Mouse (Mus musculus) heart, embryonic 13.5 days (tissue): ENCODE measurements around the gene Slc45a1. TPM values are rescaled to one million over a fixed set of nuclear protein-coding genes. Genes with fewer than 3 reads are reported as not detected.

Experiments used
- ATAC-seq: fragments of 200-750 bp; cut with Nextera tagmentation; 2 replicates; pipeline ENCODE4 v1.8.0; 2017; ENCODE audit warnings: moderate TSS enrichment; ENCODE audit not compliant: insufficient number of reproducible peaks, low FRiP score, low TSS enrichment; ENCODE audit errors: extremely low read depth
- H3K27ac ChIP-seq: fragments of 300-500 bp; sonication (generic); replicated peaks from 2 replicates; pipeline ENCODE4 v1.5.1; 2015; ENCODE audit warnings: moderate library complexity, mild to moderate bottlenecking, inconsistent platforms
- H3K27me3 ChIP-seq: fragments of 300-500 bp; sonication (generic); replicated peaks from 2 replicates; pipeline ENCODE4 v1.6.1; 2015; ENCODE audit warnings: mild to moderate bottlenecking, inconsistent platforms
- H3K36me3 ChIP-seq: fragments of 300-500 bp; sonication (generic); 2 replicates; pipeline ENCODE4 v1.6.1; 2015; ENCODE audit warnings: mild to moderate bottlenecking, inconsistent platforms
- H3K4me1 ChIP-seq: fragments of 300-500 bp; sonication (generic); 2 replicates; pipeline ENCODE4 v1.6.1; 2015; ENCODE audit warnings: inconsistent platforms
- H3K4me2 ChIP-seq: fragments of 300-500 bp; sonication (generic); 2 replicates; pipeline ENCODE4 v1.6.1; 2015; ENCODE audit warnings: inconsistent platforms, mild to moderate bottlenecking, moderate library complexity
- H3K4me3 ChIP-seq: fragments of 300-500 bp; sonication (generic); 2 replicates; pipeline ENCODE4 v1.5.1; 2015; ENCODE audit warnings: moderate library complexity, mild to moderate bottlenecking, inconsistent platforms
- H3K9ac ChIP-seq: fragments of 300-500 bp; sonication (generic); 2 replicates; pipeline ENCODE4 v1.6.1; 2015; ENCODE audit warnings: inconsistent platforms, mild to moderate bottlenecking, moderate library complexity
- H3K9me3 ChIP-seq: fragments of 300-500 bp; sonication (generic); 2 replicates; pipeline ENCODE4 v1.6.1; 2016; ENCODE audit warnings: inconsistent platforms
- WGBS: fragments of 180-500 bp; shearing (Covaris S2); methylation state at CpG from one replicate; pipeline ENCODE4 v1.1.7; 2015; ENCODE audit warnings: mixed read lengths; 5-methylcytosine and 5-hydroxymethylcytosine counted together
- polyA plus RNA-seq: library from polyadenylated mRNA; unstranded; fragments of >200 nt; fragmentation: Nextera tagmentation; extraction: Ambion mirVana; gene quantifications from 2 replicates; pipeline ENCODE4 v1.2.1, GENCODE M21; 2015

Gene Slc45a1
- polyA plus RNA-seq, 1 experiment from 2014 or later, result 0.08 TPM

DNA sequence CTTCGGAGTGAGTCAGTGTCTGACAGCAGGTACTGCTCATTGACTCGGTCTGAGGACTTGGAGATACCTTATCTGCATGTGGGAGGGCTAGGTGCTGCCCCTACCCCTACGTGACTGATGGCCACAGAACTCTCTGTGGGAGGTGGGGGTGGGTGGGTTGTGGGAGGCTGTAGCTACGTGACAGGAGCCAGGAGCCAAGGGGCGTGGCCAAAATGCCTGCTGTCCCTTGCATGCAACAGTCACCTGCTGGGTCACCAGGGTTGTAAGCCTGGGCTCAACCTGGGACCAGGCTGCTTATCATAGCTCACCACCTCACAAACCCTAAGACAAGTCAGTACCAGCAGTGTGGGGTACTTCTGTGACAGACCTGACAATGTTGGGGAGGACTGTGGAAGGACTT lies 28.4 kb upstream of the Slc45a1 start:
- Histone ChIP-seq H3K4me3 (no peak overlapping the region), H3K36me3 (no peaks in the 10 kb centered on the region), H3K4me2 (no peak overlapping the region), H3K27ac (no peak overlapping the region), H3K4me1 (peaks cover 5% of the 10 kb centered on the region), H3K9me3 (no peaks in the 10 kb centered on the region), H3K27me3 (no peaks in the 10 kb centered on the region), H3K9ac (no peak overlapping the region)
- no peak for ATAC-seq
- 37% methylated on average over 5 of the region's 5 CpGs for WGBS

DNA sequence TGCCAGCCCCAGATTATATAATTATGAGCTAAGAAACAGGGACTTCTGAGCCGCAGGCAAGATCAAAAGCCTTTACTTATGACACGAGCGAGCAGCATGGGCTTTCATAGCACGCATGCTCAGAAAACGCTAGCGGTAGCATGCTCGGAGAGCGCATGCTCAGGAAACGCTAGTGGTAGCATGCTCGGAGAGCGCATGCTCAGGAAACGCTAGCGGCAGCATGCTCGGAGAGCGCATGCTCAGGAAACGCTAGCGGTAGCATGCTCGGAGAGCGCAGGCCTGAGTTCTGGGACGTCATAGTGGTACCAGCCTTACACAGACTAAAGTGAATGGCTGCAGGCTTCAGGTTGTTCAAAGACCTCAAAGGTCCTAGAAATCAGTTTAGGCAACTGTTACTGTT lies 26.8 kb upstream of the Slc45a1 start:
- no peaks in the 10 kb centered on the region for H3K9me3 ChIP-seq
- no peak overlapping the region for H3K9ac ChIP-seq
- WGBS, result 91% methylated on average over 20 of the region's 20 CpGs
- no peak overlapping the region for H3K4me3 ChIP-seq
- no peaks in the 10 kb centered on the region for H3K36me3 ChIP-seq
- no peak for ATAC-seq
- H3K4me2 ChIP-seq, result no peak overlapping the region
- H3K27me3 ChIP-seq, result no peaks in the 10 kb centered on the region
- H3K4me1 ChIP-seq, result no peaks in the 10 kb centered on the region
- H3K27ac ChIP-seq, result no peak overlapping the region

DNA sequence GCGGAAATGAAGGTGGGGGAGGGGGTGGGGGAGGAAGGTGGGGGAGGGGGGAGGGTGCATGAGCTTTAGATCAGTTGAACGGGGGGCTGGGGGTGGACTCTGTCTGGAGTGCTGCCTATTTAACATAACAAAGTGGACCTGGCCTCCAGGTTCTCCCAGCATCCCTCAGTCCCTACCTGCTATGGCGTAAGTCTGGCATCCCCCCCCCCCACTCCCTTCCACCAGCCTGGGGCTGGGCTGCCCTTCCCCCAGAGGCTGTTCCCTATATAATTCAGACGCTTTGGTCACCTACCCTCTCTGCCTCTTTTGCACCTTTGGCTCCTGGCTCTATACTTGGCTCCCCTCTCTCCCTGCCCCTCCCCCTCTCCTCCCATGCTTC lies 25.9 kb upstream of the Slc45a1 start:
- H3K27me3 ChIP-seq, result no peaks in the 10 kb centered on the region
- no peak for ATAC-seq
- no peak overlapping the region for H3K9ac ChIP-seq
- no peak overlapping the region for H3K4me2 ChIP-seq
- H3K4me3 ChIP-seq, result no peak overlapping the region
- WGBS, result 29% methylated on average over 4 of the region's 4 CpGs
- H3K9me3 ChIP-seq, result no peaks in the 10 kb centered on the region
- no peak overlapping the region for H3K27ac ChIP-seq
- no peaks in the 10 kb centered on the region for H3K4me1 ChIP-seq
- no peaks in the 10 kb centered on the region for H3K36me3 ChIP-seq

DNA sequence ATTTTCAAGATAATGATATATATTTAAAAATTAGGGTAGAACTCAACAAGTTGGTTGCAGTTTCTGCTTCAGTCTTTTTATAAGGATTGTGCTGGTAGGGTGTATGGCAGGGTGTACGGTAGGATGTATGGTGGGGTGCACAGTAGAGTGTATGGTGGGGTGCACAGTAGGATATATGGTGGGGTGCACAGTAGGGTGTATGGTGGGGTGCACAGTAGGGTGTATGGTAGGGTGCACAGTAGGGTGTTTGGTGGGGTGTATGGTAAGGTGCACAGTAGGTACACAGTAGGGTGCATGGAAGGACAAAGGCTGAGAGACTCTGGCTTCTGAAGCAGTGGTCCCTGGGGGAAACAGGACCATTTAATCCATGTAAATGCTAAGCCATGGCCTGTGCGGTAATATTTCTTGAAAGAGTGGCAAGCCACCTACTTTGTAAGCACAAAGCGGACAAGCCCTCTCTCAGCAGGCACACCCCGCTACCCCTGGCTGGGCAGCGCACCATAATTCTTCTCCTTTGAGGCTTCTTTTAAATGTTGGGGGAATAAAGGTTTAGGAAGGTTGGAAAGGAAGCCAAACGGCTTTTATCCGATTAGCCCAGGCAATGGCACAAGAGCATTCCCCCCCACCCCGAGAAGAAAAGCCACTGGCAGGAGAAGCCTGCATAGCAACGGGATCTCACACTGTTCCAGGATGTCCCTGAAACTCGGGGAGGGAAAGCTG lies 25.3 kb upstream of the Slc45a1 start:
- Histone ChIP-seq H3K27ac (no peak overlapping the region), H3K36me3 (no peaks in the 10 kb centered on the region), H3K4me1 (no peaks in the 10 kb centered on the region), H3K9me3 (no peaks in the 10 kb centered on the region), H3K4me3 (no peak overlapping the region), H3K9ac (no peak overlapping the region), H3K27me3 (no peaks in the 10 kb centered on the region), H3K4me2 (no peak overlapping the region)
- ATAC-seq, result no peak
- 37% methylated on average over 10 of the region's 10 CpGs for WGBS

DNA sequence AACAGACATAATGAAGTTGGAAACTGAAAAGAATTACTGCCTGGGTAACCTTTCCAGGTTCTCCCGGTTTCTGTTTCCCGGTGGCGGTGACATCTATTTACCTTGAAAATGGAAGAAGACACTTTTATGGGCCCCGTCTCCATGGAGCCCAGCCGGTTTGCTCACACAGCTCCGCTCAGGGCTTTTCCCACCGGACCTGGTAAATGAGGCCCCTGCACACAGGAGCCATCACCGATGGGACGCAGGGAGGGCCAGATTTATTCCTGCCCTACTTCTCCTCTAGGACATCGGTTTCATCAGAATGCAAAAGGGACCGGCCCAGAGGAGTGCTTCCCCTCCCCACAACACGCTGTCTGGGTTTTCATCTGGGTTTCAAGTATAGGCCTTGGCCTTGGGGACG lies 24.1 kb upstream of the Slc45a1 start:
- no peak overlapping the region for H3K4me2 ChIP-seq
- H3K4me3 ChIP-seq, result no peak overlapping the region
- H3K4me1 ChIP-seq, result no peaks in the 10 kb centered on the region
- no peak overlapping the region for H3K27ac ChIP-seq
- no peaks in the 10 kb centered on the region for H3K27me3 ChIP-seq
- H3K36me3 ChIP-seq, result no peaks in the 10 kb centered on the region
- no peaks in the 10 kb centered on the region for H3K9me3 ChIP-seq
- 89% methylated on average over 13 of the region's 13 CpGs for WGBS
- no peak for ATAC-seq
- no peak overlapping the region for H3K9ac ChIP-seq

DNA sequence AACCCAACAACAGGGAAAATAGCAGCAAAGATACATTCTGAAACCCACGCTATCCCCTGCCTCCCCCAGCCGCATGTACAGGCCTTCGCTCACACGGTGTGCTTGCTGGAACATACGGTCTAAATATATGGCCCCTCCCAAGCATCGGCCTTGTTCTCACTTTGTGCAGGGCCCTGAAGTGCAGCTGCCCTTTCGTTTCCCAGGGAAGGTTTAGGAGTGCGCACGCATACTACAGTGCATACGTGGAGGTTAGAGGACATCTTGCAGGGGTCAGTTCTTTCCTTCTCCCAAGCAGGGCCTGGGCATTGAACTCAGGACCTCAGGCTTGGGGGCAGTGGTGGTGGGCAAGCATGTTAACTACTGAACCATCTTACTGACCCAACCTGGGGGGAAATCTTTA lies 23.3 kb upstream of the Slc45a1 start:
- Histone ChIP-seq H3K4me3 (no peak overlapping the region), H3K4me2 (no peak overlapping the region), H3K9me3 (no peaks in the 10 kb centered on the region), H3K27ac (no peak overlapping the region), H3K36me3 (no peaks in the 10 kb centered on the region), H3K27me3 (no peaks in the 10 kb centered on the region), H3K4me1 (no peaks in the 10 kb centered on the region), H3K9ac (no peak overlapping the region)
- ATAC-seq, result no peak
- WGBS, result 86% methylated on average over 10 of the region's 10 CpGs

DNA sequence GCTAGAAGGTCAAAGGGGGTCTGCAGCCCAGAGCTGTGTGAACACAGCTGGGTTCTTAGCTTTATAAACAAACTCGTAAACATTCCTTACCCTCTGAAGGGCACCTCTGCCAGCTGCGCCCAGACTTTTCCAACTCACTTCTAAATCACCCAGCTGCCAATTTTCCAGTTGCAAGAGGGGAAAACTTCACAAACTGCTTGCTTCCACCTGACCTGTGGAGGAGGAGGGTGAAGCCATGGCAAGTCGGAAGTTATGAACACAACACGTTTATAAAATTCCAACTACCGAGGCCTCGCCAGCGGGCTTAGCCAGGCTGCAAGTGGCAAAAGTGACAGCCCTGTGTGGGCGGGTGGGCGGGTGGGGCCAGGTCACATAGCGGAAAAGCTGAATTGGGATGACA lies 13.8 kb upstream of the Slc45a1 start:
- WGBS, result 74% methylated on average over 10 of the region's 10 CpGs
- H3K36me3 ChIP-seq, result no peaks in the 10 kb centered on the region
- peaks cover 9% of the 10 kb centered on the region; the same call in 1 of the 2 replicates for H3K27me3 ChIP-seq
- no peaks in the 10 kb centered on the region for H3K9me3 ChIP-seq
- H3K27ac ChIP-seq, result no peak overlapping the region
- no peak overlapping the region for H3K9ac ChIP-seq
- peaks cover 13% of the 10 kb centered on the region for H3K4me1 ChIP-seq
- no peak overlapping the region for H3K4me3 ChIP-seq
- no peak for ATAC-seq
- H3K4me2 ChIP-seq, result no peak overlapping the region

DNA sequence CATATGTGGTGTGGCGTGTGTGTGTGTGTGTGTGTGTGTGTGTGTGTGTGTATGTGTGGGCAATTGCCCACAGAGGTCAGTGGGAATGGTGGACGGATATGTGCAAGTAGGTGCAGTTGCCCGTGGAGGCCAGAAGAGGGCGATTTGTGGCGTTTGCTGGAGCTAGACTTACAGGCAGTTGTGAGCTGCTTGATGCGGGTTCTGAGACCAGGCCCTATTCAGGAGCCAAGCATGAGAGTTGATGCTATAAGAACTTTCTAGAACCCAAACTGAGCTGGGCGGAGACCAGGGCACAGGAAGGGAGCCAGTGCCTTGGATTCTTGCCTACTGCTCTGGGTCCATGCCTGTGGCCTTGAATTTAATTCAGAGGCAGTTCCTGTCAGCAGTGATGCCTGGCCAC lies 12.8 kb upstream of the Slc45a1 start:
- WGBS, result 73% methylated on average over 7 of the region's 7 CpGs
- no peak overlapping the region for H3K4me3 ChIP-seq
- peaks cover 13% of the 10 kb centered on the region; the same call in 1 of the 2 replicates for H3K27me3 ChIP-seq
- no peaks in the 10 kb centered on the region for H3K9me3 ChIP-seq
- no peak for ATAC-seq
- no peak overlapping the region for H3K4me2 ChIP-seq
- no peaks in the 10 kb centered on the region for H3K36me3 ChIP-seq
- no peak overlapping the region for H3K27ac ChIP-seq
- peaks cover 19% of the 10 kb centered on the region for H3K4me1 ChIP-seq
- no peak overlapping the region for H3K9ac ChIP-seq

DNA sequence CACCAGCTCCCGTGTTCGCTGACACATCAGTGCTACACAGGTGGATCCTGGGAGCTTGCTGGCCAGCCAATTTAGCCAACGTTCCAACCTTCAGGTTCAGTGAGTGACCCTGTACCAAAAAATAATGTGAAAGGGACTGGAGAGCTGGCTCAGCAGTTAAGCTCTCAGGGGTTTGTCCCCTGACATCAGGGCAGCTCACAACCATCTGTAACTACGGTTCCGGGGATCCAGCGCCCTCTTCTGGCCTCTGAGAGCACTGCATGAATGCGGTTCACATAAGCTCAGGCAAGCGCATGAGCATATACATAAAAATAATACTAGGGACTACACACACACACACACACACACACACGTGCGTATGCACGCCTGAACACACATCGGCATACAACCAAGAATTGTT lies 11.2 kb upstream of the Slc45a1 start:
- WGBS, result 50% methylated on average over 12 of the region's 12 CpGs
- ATAC-seq, result no peak
- H3K9me3 ChIP-seq, result no peaks in the 10 kb centered on the region
- H3K27ac ChIP-seq, result no peak overlapping the region
- H3K9ac ChIP-seq, result no peak overlapping the region
- H3K4me3 ChIP-seq, result no peak overlapping the region
- no peak overlapping the region for H3K4me2 ChIP-seq
- H3K4me1 ChIP-seq, result peaks cover 19% of the 10 kb centered on the region
- peaks cover 13% of the 10 kb centered on the region; the same call in 1 of the 2 replicates for H3K27me3 ChIP-seq
- no peaks in the 10 kb centered on the region for H3K36me3 ChIP-seq

DNA sequence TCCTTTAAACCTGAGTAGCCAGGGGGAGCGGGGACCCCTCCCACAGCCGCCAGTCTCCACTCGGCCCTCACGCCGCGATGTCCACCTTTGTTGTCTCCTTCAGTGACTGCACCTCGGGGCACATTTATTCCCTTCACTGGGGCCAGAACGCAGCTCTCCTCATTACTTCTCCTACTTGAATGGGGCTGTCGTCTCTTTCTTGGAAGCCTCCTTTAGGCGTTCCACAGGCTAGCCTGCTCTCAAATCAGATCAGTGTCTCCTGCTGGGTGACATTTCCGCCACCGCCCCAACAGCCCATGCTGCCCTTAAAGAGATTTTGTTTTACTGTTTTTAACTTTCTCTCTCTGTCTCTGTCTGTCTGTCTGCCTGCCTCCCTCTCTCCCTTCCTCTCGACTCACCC lies 9.9 kb upstream of the Slc45a1 start:
- Histone ChIP-seq H3K9ac (peak overlapping the region; percentile 71), H3K27me3 (peaks cover 13% of the 10 kb centered on the region; the same call in 1 of the 2 replicates), H3K4me3 (peak overlapping the region; percentile 40), H3K36me3 (no peaks in the 10 kb centered on the region), H3K27ac (no peak overlapping the region), H3K4me1 (peaks cover 19% of the 10 kb centered on the region), H3K4me2 (peak overlapping the region; percentile 70), H3K9me3 (no peaks in the 10 kb centered on the region)
- whole genome bisulfite sequencing, result 5% methylated on average over 13 of the region's 13 CpGs
- no peak for ATAC-seq

DNA sequence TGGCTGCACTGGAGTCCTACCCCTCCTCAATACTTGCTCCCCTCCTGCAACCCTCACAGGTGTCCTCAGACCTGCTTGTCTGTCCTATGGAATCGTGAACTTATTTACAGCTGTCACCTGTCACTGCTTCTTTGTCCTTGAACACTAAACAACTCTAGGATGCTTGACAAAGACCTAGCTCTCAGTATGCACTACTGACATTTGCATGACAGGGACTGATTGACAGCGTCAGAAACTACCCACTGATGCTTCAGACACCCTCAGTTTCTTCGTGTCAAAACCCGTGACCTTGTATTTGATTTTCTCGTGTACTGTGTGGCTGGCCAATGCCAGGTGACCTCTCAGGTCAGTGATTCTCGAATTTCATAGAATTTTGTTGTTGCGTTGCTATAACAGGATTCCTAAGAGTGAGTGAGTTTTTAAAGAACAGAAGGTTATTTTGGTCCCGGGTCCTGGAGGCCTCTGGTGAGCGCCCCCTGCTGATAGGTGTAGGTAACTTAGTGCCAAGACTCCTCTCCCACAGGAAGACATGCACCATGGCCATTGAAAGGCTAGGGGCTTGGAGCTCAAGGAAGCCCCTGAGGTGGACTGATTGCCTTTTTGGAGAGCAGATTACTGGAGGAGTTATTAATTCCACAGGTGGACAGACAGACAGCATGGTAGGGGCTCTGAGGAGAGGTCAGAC lies 8.1 kb upstream of the Slc45a1 start:
- Histone ChIP-seq H3K4me1 (peaks cover 22% of the 10 kb centered on the region), H3K4me2 (no peak overlapping the region), H3K36me3 (no peaks in the 10 kb centered on the region), H3K9ac (no peak overlapping the region), H3K9me3 (no peaks in the 10 kb centered on the region), H3K4me3 (no peak overlapping the region), H3K27me3 (peaks cover 16% of the 10 kb centered on the region), H3K27ac (no peak overlapping the region)
- ATAC-seq, result no peak
- WGBS, result 66% methylated on average over 9 of the region's 9 CpGs

DNA sequence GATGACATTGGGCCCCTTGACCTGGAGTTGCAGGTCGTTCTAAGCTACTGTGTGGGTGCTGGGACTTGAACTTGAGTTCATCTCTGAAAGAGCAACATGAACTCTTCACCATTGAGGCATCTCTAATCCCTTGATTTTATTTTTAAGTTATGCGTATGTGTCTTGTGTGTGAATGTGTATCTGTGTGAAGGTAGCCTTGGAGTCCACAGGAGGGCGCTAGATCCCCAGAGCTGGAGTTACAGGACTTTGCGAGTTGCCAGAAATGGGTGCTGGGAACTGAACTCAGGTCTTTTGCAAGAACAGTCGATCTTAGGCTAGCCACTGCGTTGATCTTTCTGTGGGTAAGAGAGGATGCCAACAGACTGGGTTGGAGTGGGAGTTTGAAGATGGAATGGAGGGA lies 4.5 kb upstream of the Slc45a1 start:
- 73% methylated on average over 6 of the region's 6 CpGs for WGBS
- Histone ChIP-seq H3K36me3 (no peaks in the 10 kb centered on the region), H3K9me3 (no peaks in the 10 kb centered on the region), H3K4me3 (no peak overlapping the region), H3K9ac (no peak overlapping the region), H3K27me3 (peaks cover 49% of the 10 kb centered on the region), H3K4me2 (no peak overlapping the region), H3K27ac (no peak overlapping the region), H3K4me1 (peaks cover 19% of the 10 kb centered on the region)
- ATAC-seq, result no peak
